Mouse (Mus musculus) T-helper 1 cell (primary cell): Measurements from ENCODE around the gene Tmem74b.

Experiments
- in situ Hi-C: fragments of 300-600 bp; cut with MboI, MseI; formaldehyde crosslinking; loops from one replicate; pipeline ENCODE4 v1.15.1; 2025; ENCODE audit warnings: high pct_unique_total_duplicates

The Tmem74b gene

DNA sequence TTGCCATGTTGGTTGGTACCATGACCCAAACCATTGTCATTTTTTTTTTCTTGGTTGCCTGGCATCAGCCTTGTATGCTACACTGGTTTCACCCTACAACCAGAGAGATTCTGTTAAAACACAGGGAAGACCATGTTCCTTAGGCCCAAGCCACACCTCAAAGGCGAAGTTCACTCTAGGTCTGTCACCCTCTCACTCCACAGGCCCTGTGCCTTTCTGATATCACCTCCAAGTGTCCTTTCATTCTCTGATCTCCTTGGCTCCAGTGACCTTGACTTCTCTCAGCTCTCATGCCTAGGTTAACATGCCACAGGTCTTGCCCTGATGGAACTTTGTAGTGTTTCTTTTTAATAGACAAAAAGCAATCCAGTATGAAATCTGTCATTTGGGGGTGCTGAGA lies 40.3 kb downstream of the Tmem74b start:
- in situ Hi-C loops, result loop anchor here (5.0 kb wide), 1 partner anchor 250 kb away; the partner anchor contains the start of gene Nsfl1c

DNA sequence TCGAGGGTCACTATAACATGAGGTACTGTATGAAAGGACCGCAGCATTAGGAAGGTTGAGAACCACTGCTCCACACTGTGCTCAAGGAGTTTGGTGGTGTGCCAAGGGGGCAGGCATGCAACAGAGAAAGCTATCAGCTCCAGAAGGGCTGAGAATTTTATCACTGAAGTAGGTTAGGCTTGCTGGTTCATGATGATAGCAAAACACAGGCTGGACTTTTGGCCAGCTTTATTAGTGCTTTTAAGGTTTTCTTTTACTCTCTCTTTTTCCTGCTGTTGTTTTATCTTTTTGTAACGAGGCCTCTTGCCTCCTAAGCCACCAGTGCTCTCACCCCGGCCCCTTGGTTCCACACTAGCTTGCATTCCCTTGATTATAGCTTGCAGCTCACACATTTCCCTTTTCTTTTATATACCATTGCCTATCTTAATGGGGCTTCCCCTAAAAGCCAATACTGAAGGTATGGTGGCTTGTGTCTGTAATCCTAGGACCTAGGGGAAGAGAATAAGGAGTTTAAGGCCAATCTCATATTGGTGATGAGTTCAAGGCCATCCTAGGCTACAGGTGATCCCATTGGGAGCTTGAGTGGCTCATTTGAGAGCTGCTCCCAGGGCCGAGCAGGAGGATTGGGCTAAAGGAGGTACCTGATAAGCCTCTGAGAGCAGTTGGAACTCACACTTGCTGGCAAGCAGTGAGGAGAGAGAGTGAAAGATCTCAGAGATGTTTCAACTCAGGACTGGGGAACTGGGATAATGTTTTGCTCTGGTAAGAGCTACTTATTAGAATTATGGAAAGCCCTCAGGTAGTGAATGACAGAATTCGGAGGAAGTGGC lies 41.3 kb downstream of the Tmem74b start:
- in situ Hi-C loops, result loop anchor here (5.0 kb wide), 1 partner anchor 251 kb away; the partner anchor contains the start of gene Nsfl1c

DNA sequence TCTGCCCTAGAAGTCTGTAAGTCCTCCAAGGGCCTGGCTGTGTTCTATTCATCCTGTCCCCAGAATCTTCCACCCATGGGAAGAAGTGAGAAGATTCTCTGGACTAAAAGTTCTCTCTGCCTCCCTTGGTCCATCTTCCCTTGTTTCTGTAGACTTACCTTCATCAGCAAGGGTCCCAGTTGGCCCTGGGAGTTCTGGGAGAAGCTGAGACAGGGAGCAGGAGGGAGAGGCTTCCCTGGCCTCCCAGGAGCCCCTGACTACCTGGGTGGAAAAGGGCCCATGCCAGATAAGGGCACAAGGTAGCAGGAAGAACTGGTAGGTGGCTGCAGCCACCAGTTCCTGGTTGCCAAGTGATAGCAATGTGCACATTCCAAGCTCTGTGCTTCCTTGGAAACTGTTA lies 42.0 kb downstream of the Tmem74b start, which contains the start of gene Psmf1:
Gene Psmf1 (minus strand): TSS at position 342 of the 400 bp plus-strand sequence.
- in situ Hi-C loops, result loop anchor here (5.0 kb wide), 1 partner anchor 252 kb away; the partner anchor contains the start of gene Nsfl1c

DNA sequence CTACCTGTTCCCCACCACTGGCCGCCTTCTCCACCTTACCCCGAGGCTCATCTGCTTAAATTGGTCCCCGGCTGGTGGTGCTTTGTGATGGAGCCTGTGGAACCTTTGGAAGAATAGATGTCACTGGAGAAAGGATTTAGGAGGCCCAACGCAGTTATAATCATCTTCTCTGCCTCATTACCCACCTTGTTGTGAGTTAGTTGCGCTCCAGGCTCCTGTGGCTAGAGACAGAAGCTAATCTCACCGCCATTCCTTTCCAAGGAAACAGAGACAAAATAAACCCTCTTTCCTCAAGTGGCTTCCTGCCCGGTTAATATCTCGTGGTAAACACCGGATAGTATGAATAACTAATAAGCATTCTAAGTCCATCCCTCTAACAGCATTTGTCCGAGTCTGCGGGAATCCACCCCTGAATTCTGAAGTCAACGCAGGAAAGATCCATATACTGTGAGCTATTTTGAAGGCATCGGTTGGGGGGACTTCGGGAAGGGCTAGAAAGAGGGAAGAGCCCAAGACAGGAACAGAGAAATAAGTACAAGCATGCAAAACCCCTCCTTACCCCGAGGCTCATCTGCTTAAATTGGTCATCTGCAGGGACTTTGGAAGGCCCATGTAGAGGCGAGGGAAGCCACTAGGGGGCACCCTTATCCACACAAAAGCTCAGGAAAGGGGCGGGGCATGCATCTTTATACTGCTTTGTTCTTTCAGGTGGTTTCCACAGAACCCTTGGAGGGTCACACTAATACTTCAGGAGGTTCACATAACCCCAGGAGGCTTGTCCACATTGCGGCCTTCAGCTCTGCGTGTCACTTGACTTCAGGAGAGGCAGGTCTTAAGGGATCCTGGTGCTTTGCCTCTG lies 46.3 kb downstream of the Tmem74b start:
- in situ Hi-C loops, result no loop called here

DNA sequence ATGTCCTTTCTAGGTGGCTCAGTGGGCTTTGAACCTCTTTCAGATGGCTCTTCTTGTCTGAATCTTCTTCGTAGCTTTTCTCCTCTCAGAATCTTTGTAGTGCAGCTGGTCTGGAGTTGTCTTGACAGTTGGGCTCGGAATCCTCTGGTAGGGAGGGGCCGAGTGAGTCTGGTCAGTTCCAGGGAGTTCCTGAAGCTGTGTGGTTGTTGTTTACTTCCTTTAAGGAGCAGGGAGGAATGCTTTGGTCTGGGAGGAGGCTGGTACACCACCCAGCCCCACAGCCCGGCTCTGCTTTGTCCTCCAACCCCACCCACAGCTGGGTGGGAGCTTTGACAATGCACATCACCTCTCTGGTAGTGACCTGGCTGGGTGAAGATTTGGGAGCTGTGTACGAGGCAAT lies 49.5 kb downstream of the Tmem74b start:
- in situ Hi-C loops, result no loop called here

DNA sequence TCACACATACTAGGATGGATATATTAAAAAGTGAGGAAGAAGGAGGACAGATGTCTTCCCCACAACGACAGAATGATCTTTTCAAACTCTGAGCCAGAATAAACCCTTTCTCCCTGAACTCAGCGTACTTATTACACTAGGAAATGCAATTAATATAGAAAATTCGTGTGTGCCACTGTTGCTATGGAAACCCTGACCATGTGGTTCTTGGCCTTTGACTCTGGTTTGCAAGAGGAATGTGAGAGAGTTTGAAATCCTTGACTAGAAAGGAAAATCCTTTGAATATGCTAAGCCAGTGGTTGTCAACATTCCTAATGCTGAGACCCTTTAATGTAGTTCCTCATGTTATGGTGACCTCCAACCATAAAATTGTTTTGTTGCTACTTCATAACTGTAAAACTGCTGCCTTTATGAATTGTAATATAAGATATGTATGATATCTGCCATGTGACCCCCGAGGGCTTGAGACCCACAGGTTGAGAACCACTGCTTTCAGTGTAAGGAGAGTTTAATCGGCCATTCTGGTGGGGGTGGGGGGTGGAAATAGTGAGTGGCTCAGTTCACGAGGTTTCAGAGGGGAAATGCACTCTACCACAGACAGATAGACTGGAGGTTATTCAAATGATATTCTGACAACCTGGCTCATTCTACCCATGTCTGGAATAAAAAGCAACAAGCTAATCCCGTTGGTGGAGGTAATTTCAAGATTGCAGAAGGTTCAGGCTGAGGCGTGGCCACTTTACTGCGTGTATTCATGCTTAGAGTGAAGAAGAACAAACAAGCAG lies 54.7 kb downstream of the Tmem74b start:
- in situ Hi-C loops, result no loop called here

DNA sequence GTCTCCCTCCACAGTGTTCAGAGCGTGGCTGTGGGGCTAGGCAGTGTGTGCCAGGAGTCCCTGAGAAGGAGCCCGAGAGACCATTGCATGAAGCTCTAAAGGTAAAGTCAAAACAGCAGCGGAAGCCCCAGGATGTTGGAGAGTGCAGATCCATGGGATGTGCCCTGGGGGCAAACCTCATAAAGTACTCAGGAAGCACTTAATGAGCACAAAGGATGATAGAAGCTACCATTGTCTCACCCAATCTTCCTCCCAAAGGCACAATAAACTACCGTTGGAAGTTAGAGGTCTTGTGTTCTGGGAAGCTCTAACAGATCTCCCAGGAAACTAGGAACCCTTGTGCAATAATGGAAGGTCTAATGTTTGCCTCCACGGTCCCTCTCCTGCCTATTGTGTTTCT lies 55.6 kb downstream of the Tmem74b start:
- in situ Hi-C loops, result no loop called here

DNA sequence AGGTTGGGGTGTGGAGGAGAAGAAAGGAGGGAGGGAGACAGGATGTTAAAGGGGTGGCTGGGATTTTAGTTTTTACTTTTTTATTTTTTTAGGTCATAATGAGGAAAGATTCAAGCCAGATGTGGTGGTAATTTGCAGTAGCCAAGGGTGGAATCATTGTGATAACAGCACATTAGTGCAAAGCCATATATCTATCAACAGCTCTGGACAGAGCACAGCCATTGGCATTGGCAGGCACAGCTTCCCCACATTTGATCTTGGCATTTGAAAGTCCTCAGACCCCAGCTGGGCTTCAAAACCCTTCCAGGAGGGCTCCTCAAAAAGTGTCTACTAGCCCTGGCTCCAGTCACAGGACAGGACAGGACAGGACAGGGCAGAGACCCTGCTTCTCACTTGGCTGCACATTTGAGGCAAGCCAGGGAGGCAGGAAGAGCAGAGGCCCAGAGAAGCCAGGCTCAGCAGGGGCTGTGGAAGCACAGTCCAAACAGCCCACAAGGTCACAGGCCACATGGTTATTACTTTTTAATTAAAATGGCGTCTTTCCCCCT lies 57.1 kb downstream of the Tmem74b start:
- in situ Hi-C loops, result no loop called here
